Mouse (Mus musculus) C2C12 (cell line): ENCODE data around the gene Tgm3. TPM values are rescaled to one million over a fixed set of nuclear protein-coding genes. Genes with fewer than 3 reads are reported as not detected.

Experiments
- H3K27me3 ChIP-seq: one replicate; pipeline ENCODE4 v1.6.1; 2011; ENCODE audit not compliant: control insufficient read depth, insufficient read depth, insufficient read length
- H3K36me3 ChIP-seq: one replicate; pipeline ENCODE4 v1.6.1; 2011; ENCODE audit not compliant: control insufficient read depth, insufficient read depth
- H3K4me3 ChIP-seq: one replicate; pipeline ENCODE4 v1.5.1; 2011; ENCODE audit warnings: mild to moderate bottlenecking, control low read depth; ENCODE audit not compliant: poor library complexity, insufficient read depth, severe bottlenecking
- H3K79me2 ChIP-seq: one replicate; pipeline ENCODE4 v1.6.1; 2011; ENCODE audit not compliant: control insufficient read depth, insufficient read depth
- H3K79me3 ChIP-seq: one replicate; pipeline ENCODE4 v1.6.1; 2011; ENCODE audit warnings: low read depth, control low read depth
- H3ac ChIP-seq: one replicate; pipeline ENCODE3; 2011; ENCODE audit warnings: low read depth; ENCODE audit not compliant: control insufficient read depth, insufficient read length
- CEBPB ChIP-seq: IDR thresholded peaks from one replicate; pipeline ENCODE4 v1.6.1; 2011; ENCODE audit warnings: low read depth, mild to moderate bottlenecking, control low read depth, moderate library complexity
- CTCF ChIP-seq: IDR thresholded peaks from one replicate; pipeline ENCODE4 v1.5.1; 2011; ENCODE audit not compliant: control insufficient read depth, insufficient read depth, insufficient read length
- FOSL1 ChIP-seq: IDR thresholded peaks from one replicate; pipeline ENCODE4 v1.8.0; 2011; ENCODE audit warnings: mild to moderate bottlenecking, low read length; ENCODE audit not compliant: poor library complexity, insufficient read depth, severe bottlenecking
- MAX ChIP-seq: IDR thresholded peaks from one replicate; pipeline ENCODE4 v1.6.1; 2011; ENCODE audit warnings: mild to moderate bottlenecking, control low read depth
- MYOD1 ChIP-seq: IDR thresholded peaks from one replicate; pipeline ENCODE4 v1.6.1; 2011; ENCODE audit warnings: low read depth; ENCODE audit not compliant: control insufficient read depth, insufficient read length
- MYOG ChIP-seq: IDR thresholded peaks from one replicate; pipeline ENCODE4 v1.6.1; 2011; ENCODE audit not compliant: control insufficient read depth, insufficient read length; ENCODE audit errors: extremely low read depth
- USF1 ChIP-seq: IDR thresholded peaks from one replicate; pipeline ENCODE4 v1.6.1; 2011; ENCODE audit warnings: low read depth, mild to moderate bottlenecking, control low read depth, moderate library complexity
- long read RNA-seq, 2 experiments: library from polyadenylated mRNA; unstranded; transcript quantifications; one replicate each; pipeline ENCODE4 v2.0.0; 2019 to 2020
- polyA plus RNA-seq: library from polyadenylated mRNA; unstranded; fragments of >200 nt; fragmentation: generic; extraction: Trizol; gene quantifications from one replicate; pipeline ENCODE4 v1.2.1, GENCODE M21; 2012; ENCODE audit warnings: missing spikeins

Gene Tgm3
- polyA plus RNA-seq: not detected
- long read RNA-seq, experiment 1: 0 reads
- long read RNA-seq, experiment 2: 0 reads

DNA sequence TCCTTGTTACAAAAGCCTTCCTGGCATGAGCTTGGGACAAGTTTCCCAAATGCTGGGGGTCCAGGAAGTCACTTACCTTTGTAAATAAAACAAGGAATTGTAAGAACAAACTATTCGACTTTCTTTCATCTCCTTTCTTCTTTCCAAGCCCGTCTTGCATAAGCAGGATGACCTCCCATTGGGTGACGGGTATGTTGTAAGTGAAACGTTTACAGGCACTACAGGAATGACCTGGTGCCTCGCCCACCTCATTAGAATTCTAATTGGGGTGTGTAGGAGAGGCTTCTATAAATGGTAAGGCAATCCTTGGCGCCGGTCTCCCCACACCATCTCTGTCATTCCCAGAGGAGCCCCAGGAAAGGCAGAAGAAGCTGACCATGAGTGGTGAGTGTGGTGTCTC lies at the start of gene Tgm3:
Gene Tgm3 (plus strand): TSS at position 324 of the 400 bp plus-strand sequence.
- Histone ChIP-seq H3ac (no peak within 1 kb of the TSS), H3K27me3 (peaks cover 13% of the 10 kb centered on the region), H3K36me3 (no peaks in the 10 kb centered on the region), H3K4me3 (no peak within 1 kb of the TSS), H3K79me2 (no peaks in the 10 kb centered on the region), H3K79me3 (no peaks in the 10 kb centered on the region)
- TF ChIP-seq MYOD1: no peak
- TF ChIP-seq CEBPB: no peak
- no peak for TF ChIP-seq USF1
- no peak for TF ChIP-seq MYOG
- no peak for TF ChIP-seq MAX
- no peak for TF ChIP-seq FOSL1
- no peak for TF ChIP-seq CTCF

GRCm38 (mm10) chr2:129980608-129981007 lies 31.5 kb upstream of the Tgm3 start:
- peaks cover 4% of the 10 kb centered on the region for H3K27me3 ChIP-seq
- H3ac ChIP-seq: no peak overlapping the region
- no peak for TF ChIP-seq MYOD1
- no peaks in the 10 kb centered on the region for H3K79me2 ChIP-seq
- no peaks in the 10 kb centered on the region for H3K36me3 ChIP-seq
- H3K79me3 ChIP-seq: no peaks in the 10 kb centered on the region
- no peak overlapping the region for H3K4me3 ChIP-seq

DNA sequence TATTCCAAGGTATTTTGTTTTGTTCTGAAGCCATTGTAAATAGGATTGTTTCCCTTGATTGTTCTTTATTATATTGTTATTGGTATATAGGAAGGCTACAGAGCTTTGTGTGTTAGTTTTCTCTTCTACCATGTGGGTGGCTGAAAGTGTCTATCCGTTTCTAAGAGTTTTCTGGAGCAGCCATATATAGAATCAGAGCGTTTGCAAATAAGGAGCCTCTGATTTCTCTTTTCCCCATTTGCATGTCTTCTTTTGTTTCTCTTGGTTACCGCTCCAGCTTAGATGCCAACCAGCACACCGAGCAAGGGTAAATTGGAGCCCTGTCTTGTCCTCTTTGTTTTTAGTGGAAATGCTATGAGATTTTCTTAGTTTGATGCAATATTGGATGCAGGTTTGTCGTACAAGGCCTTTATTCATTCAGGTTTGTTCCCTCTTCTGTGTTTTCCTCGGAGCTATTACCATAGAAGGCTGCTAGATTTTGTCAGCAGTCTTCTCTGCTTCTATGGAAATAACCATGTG lies 24.6 kb upstream of the Tgm3 start:
- Histone ChIP-seq H3ac (no peak overlapping the region), H3K27me3 (no peaks in the 10 kb centered on the region), H3K79me2 (no peaks in the 10 kb centered on the region), H3K36me3 (no peaks in the 10 kb centered on the region), H3K4me3 (no peak overlapping the region), H3K79me3 (no peaks in the 10 kb centered on the region)
- no peak for TF ChIP-seq CTCF
- TF ChIP-seq USF1: no peak
- TF ChIP-seq MYOG: no peak
- TF ChIP-seq MYOD1: no peak
- no peak for TF ChIP-seq CEBPB
- TF ChIP-seq FOSL1: no peak
- no peak for TF ChIP-seq MAX

DNA sequence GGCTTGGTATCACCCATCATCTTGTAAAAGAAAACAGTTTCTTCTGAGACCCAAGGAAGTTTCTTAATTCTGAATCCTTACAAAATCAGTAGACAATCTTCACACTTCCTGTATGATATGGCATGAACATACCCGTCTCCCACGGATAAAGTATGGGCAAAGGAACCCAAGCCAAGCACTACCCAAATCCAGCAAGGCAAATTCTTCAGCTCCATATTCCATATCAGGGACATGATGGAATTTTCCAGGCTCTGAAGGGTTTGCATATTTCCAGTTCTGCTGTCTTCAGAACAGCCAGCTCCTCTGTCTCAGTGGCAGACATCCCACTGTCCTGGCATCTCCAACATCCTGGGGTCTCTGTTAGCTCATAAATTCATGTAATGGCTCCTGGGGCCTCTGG lies 22.5 kb upstream of the Tgm3 start:
- no peak for TF ChIP-seq MAX
- TF ChIP-seq USF1: no peak

DNA sequence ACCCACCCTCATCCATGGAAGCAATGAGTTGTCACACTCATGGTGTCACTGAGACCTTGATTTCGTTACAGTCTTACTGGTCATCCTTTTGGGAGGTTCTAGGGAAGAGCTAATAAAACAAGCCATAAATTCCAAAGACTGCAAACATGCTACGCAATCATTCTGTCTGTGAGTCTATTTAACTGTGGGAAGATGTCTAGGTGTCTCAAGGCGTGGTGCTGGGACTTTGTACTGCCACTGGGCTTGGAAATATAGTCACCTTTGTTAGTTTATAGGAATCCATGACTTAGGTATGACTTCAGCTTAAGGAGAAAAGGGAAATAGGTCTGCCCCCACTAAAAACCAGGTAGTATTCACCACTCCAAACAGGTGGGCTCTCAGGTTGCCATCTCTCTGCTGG lies 17.7 kb upstream of the Tgm3 start:
- H3K79me2 ChIP-seq: no peaks in the 10 kb centered on the region
- no peaks in the 10 kb centered on the region for H3K36me3 ChIP-seq
- H3ac ChIP-seq: no peak overlapping the region
- no peaks in the 10 kb centered on the region for H3K27me3 ChIP-seq
- H3K79me3 ChIP-seq: no peaks in the 10 kb centered on the region
- no peak overlapping the region for H3K4me3 ChIP-seq
- TF ChIP-seq MYOG: no peak
- TF ChIP-seq USF1: no peak
- TF ChIP-seq CEBPB: no peak
- TF ChIP-seq CTCF: no peak
- no peak for TF ChIP-seq MAX
- TF ChIP-seq MYOD1: no peak
- no peak for TF ChIP-seq FOSL1

More for the DNA sequence above, 22.5 kb upstream of the Tgm3 start:
- no peaks in the 10 kb centered on the region for H3K36me3 ChIP-seq
- no peaks in the 10 kb centered on the region for H3K79me3 ChIP-seq
- no peaks in the 10 kb centered on the region for H3K79me2 ChIP-seq
- H3K4me3 ChIP-seq: no peak overlapping the region
- no peaks in the 10 kb centered on the region for H3K27me3 ChIP-seq
- no peak overlapping the region for H3ac ChIP-seq

DNA sequence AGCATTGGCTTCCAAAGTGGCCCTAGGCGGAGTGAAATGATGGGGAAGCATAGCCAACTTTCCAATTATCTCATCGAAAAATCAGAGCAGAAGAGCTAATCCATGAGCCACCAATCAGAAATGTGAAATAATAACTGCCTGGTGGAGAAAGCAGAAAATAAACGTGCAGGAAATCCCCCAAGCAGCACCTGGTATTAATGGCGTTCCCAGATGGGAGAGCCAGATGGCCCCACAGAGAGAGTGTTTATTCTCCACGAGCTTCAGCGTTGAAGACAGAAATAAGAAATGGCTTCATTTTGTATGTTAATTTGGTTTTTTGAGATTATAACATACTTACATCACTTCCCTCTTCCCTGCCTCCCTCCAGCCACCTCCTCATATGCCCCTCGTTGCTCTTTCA lies 13.7 kb upstream of the Tgm3 start:
- no peak overlapping the region for H3ac ChIP-seq
- no peaks in the 10 kb centered on the region for H3K79me2 ChIP-seq
- H3K36me3 ChIP-seq: no peaks in the 10 kb centered on the region
- no peaks in the 10 kb centered on the region for H3K79me3 ChIP-seq
- H3K27me3 ChIP-seq: peaks cover under 1% of the 10 kb centered on the region
- no peak for TF ChIP-seq CEBPB
- TF ChIP-seq FOSL1: no peak
- H3K4me3 ChIP-seq: no peak overlapping the region
